Mouse (Mus musculus) layer of hippocampus, postnatal 10 days (tissue): ENCODE measurements around the gene Akirin1. TPM values are rescaled to one million over a fixed set of nuclear protein-coding genes. Genes with fewer than 3 reads are reported as not detected.
A peak's percentile ranks its signal among the peaks of the same experiment; 100 is the strongest.

Experiments used
- DNase-seq, 2 experiments: peaks; one replicate each; pipeline ENCODE4 v3.0.0; 2021; ENCODE audit warnings: low spot score in 2 of 2
- long read RNA-seq: library from polyadenylated mRNA; stranded (forward); transcript quantifications from one replicate; pipeline ENCODE4 v2.0.0, GENCODE M21; 2023
- total RNA-seq, 2 experiments: library from RNA; stranded (reverse); gene quantifications; 2 replicates each; pipeline ENCODE4 v1.2.3; 2021

Gene Akirin1
- 10 to 100 TPM; 57.8 to 77.0 TPM for total RNA-seq
- long read RNA-seq, transcript Akirin1-201 (5 exons, 3,052 nt) = major isoform, 159 of 171 reads
- long read RNA-seq, partial matches to known transcripts = 0 of 171 reads
- long read RNA-seq, other reads (novel, unspliced or antisense) = 9 of 171 reads

DNA sequence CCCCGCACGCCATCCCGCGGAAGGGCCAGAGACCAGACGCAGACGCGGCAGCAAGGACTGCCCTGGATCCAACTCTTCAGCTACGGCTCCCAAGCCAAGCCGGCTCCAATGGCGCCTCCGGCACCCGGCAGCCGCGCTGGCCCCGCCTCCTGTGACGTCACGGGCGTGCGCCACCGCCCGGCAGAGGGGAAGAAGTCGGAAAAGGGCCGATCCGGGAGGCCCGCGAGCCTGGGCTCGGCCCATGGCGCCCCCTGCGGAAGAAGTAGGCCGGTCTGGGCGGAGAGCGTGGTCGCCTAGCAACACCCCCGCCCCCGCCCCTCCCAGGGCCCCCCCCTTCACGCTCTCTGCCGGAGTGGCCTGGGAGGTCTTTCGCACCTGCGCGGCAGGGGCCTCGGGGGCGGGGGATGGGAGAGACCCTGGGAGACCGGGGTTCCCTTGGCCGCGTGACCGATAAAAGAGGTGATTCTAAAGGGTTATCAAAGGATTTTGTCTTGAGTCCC lies at the start of gene Akirin1:
Gene Akirin1 (minus strand): TSS at position 194 of the 500 bp plus-strand sequence.
- peak; percentile 98 to 99 for DNase-seq

DNA sequence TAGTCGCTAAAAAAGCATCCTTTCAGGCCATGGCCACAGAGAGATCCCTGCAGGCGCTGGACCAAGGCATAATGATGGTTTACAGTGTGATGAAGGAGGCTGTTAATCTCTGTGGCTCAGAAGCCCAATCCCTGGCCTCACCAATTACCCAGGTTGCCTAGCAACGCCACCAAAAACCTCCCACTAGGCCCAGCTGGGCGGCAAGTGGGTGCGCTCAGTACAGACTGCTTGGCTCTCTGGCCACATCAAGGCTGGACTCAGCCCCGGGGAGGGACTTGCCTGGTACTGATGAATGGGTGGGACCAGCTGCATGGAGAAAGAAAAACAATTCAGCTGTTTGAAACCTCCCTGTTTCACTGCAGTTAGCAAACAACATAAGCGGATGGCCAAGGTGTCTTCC lies 47.7 kb upstream of the Akirin1 start:
- peak; percentile 62 to 68 for DNase-seq

DNA sequence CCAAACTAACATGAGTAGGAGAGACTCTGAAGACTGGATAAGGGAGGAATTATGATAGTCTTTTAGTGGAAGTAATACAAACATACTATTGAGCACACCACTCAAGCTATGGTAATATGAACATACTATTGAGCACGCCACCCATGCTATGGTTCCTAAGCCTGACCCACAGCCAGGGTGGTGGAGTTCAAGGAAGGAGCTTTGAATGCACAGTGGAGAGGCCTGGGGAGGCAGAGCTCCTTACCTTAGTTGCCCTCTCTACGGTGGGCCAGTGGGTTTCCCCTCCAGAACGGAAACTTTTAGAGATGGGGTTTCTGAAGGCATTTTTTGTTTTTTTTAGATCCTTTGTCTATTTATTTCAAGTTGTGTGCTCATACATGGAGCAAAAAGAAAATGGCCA lies 47.3 kb upstream of the Akirin1 start:
- no peak for DNase-seq

DNA sequence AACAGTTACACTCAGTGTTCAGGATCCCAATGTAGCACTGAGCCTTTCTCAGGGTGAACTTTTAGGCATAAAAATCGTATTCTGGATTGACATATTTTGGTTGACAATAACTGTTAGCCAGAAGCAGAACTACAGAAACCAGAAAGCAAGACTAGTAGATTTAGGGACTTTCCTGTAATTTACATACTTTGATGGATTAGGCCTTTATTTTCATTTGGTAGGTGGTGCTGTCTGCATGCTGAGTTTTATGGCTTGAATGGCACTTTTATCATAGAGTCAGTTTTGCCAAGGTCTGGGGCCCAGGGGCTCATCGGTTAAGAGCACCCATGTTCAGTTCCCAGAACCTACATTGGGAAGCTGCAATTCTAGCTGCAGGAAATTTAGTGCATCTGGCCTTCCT lies 44.9 kb upstream of the Akirin1 start:
- DNase-seq = no peak

DNA sequence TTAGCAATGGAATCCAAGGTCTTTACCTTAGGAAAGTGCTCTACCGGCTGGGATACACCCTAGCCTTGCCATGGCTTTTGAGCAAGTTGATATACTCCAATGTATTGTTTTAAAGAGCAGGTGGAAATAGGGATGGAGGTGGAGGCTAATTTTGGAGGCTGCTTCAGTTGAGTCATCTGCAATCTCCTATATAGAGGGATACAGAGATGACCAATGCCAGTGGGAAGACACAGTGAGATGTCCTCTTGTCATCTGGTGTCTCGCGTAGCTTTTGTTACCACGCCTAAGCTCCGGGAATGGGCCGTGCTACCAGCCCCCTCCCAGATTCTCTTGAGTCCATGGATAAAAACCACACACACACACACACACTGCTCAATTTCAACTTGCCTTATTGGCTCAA lies 43.0 kb upstream of the Akirin1 start:
- no peak for DNase-seq

DNA sequence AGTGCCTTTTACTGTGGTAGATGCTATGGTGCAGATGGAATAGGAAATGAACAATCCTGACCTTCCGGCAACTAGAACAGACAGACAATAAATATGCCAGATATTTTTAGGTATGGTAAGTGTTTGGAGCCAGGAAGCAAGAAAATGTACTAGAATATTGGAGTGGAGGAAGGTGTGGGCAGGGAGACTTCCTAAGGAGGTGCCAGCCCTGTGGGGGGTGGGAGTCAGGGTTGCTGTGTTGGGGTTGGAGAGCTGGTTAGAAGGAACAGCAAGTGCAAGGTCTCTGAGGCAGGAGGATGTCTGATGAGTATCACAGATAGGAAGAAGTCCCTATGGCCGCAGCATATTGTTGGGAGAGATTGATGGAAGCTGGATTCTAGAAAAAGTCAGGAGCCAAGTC lies 42.5 kb upstream of the Akirin1 start:
- DNase-seq = no peak

DNA sequence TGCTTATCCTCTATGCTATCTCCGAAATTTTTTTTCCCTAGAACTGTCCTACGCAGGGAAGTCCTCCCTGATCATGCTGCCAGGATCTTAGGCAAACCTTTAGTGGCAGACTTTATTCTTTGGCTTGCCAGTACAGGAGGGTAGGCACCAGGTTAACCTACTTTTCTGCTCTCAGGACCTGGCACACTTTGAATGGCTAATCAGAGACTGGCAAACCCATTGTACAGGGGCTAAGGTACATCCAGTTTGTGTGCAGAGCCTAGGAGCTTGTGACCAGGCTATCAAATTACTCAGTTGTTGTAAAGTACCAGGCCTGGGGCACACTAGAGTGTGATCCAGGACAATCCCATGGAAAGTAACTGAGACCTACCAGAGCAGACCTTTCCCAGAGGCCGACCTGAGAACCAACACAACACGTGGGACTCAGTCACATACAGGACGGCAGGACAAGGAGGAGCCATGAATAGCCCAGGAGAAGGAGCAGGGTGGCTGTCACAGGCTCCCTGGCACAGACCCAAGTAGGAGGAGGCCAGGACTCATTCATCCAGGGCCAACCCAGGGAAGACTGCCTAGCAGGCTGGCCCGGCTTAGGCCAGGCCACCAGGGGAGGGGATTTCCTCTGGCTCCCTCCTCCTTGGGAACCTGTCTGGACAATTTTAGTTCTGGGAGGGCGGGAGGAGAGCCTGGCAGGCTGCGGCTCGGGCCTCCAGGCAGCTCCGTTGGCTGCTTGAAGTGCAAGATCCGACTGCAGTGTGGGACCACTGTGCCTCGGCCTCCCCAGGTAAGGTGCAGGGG lies 37.2 kb upstream of the Akirin1 start, which contains the start of gene Rhbdl2:
Gene Rhbdl2 (plus strand): TSS at position 684 of the 795 bp plus-strand sequence.
- DNase-seq = peak; percentile 61 to 75

DNA sequence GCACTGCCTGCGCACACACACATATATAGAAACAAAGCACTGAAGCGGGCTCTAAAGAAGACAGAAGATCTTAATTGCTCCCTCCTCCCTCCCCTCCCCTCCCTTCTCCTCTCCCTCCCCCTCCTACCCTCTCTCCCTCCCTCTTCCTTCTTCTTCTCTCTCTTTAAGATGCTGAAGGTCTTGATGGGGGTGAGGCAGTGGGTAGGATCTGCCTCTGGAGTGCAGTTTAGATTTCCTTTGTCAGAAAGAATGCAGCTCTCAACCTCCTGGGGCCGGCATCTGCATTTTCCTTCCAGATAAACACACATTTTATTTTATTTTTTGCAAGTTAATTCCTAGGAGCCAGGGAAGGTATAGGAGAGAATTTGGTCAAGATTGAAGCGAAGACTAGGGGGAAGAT lies 18.1 kb upstream of the Akirin1 start:
- DNase-seq = no peak

DNA sequence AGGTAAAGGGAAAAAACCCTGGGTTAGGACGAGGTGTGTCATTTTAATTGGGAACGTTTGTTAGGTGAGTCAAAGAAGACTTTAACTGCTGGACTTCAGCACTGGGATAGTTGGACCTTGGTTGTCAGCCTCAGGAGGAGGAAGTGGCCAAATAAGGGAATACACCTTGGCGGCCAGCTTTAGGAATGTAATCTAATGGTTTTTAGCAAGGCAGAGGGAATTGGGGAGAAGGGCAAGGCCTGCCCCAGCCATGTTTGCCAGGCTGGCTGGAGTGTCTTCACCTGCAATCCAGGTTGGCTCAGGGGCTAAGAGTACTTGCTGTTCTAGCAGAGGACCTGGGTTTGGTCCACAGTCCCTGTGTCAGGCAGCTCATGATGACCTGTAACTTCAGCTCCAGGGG lies 17.7 kb upstream of the Akirin1 start:
- no peak for DNase-seq

DNA sequence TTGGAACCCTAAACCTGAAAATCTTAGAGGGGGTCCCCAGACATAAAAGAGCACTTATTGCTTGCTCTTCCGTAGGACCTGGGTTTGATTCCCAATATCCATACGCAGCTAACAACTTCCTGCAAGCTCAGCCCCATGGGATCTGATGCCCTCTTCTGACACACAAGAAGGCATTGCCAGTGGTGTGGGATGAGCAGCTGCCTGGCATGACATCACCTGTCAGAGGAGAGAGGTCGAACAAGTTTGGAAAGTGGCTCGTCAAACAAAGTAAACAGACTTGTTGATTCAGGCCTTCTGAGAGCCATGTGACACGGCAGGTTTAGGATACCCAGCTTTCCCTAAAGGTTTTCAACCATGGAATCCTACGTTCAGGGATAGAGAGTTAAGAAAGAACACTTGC lies 14.9 kb upstream of the Akirin1 start:
- DNase-seq = no peak

DNA sequence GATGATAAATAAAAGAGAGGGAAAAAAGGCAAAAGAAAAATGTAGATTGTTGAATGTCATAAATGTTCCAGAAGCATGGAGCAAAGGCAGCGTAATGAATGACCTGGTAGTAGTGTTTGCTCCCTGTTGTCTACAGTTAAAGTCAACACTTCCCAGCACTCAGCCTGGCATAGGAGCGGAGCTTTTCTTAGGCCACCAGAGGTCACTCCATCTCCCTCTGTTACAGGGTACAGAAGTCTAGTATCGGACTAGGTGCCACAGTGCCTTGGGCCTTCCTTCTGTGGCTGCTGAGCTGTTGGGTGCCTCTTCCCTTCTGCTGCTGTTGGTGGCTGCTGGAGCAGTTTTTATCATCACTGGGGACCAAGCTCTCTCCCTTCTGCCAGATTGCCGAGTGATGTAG lies 8.2 kb upstream of the Akirin1 start:
- DNase-seq = no peak

DNA sequence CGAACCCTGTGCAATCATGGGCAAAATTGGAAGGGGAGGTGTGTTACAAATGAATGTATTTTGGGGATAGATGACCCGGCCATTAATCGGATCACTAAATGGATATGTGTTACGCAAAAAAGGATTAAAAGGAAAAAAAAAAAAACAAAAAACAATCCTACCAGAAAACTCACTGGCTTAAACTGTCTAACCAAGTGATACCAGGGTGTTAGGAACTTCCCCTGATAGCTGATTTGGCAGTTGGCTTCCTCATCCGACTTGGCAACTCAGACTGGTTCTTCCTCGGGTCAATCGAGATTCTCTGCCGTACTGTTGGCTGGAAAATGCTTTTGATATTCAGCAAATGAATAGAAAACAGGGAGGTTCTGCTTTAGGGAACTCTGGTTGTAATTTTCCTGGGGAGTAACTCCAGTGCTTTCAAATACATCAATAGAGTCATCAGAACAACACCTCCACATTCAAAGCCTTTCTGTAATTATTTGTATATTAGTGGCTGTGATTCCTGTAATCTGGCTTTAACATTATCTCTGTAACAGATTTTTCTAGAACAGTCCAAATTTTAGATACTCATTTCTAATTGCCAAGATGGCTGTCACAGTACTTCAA lies 665 bp upstream of the Akirin1 start:
- peak; percentile 28 to 35 for DNase-seq

DNA sequence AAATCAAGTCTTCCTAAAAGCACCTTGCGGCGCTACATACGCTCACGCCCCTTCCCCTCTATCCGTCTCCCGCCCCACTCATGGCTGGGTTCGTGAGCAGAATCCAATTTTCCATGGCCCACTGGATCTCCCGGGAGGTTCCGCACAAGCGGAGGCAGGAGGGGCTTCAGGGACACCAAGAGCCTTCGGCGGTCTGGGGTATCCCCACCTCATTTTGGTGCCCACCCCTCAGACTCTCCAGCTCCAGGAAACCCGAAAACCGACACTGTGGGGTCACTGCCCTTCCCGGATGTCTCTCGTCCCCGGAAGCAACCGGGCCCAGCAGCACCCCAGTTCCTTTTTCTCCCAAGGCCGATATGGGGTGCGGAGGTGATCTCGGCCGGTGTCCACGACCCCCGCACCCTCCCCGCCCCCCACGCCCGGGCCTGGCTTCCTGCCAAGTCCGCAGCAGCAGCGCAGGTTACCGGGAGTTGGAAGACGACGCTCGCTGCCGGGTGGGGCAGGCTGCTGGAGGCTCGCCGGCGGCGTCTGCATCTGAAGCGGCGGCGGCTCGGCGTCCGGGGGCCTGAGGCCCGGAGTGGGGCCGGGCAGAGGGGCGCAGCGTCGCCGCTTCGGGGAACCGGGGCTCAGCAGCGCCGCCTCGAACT lies 538 bp downstream of the Akirin1 start:
- peak; percentile 35 to 48 for DNase-seq

DNA sequence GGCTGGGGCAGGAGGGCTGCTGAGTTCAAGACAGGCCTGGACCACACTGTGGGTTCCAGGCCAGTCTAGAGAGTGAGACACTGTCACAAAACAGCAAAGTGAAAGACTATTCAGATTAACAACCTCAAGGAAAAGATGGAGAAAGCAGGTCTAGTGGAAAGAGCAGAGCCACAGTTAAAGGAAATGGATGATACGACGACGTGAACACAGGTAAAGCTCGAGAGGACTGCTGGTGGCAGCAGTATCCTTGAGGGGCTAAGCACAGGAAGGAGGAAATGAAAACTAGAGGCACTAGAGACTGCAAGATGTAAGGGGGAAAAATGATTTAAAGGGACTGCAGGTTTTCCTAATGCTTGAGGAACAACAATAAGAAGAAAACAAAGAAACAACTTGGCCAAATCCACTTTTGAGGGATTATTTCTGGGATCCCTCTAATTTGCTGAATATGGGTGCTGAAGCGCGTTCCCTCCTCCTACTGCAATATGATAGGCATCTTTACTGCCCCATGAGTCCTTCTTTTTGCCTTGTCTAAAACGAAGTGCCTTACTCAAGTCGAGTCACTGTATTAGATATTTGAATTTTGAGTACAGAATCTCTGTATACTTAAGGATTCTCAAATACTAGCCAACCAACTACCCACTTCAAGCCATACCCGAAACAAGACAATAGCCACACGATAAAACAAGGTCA lies 1.3 kb downstream of the Akirin1 start:
- DNase-seq = no peak

DNA sequence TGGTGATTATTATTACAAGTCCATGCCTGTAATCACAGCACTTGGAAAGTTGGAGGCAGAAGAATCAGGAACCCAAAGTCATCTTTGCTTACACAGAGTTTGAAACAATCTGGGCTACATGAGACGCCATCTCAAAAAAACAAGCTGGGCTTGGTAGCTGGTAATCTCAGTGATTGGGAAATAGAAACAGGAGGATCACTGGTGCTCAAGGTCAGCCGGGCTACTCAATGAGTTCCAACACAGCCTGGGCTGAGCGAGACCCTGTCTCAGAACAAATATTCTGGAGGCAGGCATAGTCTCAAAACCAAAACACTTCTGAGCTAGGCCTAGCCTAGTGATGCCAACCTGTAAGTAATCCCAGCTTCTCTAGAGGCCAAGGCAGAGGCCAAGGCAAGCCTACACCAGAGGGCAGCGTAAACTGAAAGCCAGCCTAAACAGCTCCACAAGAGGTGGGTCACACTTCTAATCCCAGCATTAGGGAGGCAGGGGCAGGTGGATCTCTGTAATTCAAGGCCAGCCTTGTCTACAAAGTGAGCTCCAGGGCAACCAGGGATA lies 4.8 kb downstream of the Akirin1 start:
- DNase-seq = no peak

DNA sequence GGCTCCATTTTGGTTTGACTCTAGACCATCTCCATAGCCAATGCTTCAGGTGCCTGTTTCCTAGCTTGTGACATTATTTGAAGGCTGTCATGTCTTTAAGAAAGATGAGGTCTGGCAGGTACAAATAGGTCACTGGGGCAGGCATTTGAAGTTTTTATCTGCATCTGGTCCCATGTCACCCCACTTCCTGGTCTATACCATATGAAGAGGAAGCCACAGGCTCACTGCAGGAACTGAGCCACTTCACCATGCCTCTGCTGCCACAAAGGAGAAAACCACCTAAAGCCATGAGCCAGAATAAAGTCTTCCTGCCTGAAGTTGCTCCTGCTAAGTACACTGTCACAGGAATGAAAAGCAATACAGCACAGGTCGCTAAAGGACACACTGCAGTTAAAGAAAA lies 7.3 kb downstream of the Akirin1 start:
- no peak for DNase-seq

DNA sequence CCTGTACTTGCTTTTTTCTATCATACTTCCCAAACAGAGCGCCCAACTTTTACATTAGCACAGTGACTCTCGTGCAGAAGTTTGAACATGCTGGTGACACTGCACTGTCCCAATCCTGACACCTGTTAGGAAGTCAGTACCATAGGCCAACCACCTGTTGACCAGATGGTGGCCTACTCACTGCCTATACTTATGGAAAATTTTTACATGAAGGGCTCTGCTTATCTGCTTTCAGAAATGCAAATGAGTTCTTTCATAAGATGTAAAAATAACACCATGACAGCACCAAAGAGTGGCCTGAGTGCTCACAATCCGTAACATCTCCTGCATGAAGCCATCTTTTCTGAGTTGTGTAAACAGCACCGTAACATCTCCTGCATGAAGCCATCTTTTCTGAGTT lies 11.4 kb downstream of the Akirin1 start:
- DNase-seq = no peak

DNA sequence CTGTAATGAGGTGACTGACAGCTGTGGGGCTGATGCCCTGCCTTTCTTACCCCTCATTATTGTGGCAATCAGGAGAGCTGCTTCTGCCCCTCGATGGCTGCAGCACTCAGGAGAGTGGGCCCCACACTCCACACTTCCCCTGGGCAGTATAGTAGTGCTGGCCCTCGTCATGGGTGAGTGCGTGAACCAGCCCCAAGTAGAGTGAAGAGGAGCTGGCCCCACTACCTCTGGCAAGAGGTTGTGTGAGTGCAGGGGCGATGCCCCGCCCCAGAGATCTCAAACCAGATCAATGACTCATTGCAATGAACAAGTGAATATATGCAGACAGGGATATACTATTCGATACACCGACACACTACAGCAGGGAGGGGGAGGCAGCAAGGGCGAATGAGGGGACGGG lies 16.6 kb downstream of the Akirin1 start:
- DNase-seq = no peak

DNA sequence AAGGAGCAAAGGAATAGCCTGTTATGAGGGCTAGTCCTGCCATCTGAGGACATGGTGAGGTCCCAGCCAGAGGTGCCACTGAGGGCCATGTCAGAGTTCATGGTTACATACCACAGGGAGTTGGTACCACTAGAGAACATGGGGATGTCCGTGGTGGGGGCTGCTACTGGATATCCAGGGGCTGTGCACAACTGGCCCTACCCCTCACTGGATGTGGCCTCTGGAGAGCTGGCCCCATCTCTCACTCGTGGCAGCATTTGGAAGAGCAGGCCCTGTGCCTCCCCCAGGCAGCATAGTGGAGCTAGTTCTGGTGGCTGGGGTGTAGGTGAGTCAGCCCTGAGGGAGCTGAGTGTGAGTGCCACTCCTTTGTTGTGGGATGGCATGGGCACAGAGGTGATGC lies 17.2 kb downstream of the Akirin1 start:
- DNase-seq = no peak

DNA sequence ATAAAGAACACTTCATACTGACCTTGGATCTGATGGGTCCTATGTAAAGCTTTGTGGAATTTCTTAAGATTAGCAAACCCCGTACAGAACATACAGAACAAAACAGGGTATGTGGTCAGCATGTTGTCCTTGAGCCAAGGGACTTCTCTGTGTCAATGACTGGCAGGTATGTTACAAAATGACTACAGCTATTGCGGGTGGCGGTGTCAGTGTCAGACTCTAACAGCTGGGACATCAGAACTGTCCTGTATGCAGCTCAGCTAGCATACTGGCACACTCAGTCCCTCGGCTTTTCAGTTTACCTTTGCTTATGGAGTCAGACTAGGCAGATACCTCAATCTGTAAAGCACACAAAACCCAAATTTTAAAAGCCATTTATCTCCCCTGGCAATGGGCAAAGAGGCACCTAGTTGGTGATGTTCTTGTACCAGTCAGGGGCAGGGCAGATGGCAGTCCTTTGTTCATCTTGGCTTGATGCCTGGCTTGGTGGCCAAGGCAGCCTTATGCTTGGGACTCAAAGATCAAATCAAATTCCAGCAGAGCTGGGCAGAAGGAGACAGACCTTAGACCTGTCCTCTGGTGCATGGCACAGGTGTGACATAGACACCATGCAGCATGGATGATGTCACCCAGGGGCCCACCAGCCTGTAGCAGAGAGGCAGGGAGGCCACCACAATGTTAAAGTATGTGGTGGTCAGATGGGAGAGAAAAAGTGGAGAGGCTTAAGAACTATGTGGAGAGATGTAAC lies 17.8 kb downstream of the Akirin1 start:
- DNase-seq = no peak
